Mouse (Mus musculus): ENCODE measurements at regions not wholly inside any gene's neighbourhood (a gene's known extent, or its start where the extent isn't known, plus 50 kb on each side); places are given as distances from the start of the nearest gene placed in this dataset.

- peaks cover 6% of the 10 kb centered on the region for H3K27me3 ChIP-seq (replicated peaks)
- in situ Hi-C loops (cut with MboI; ENCODE audit: low pct_ligation_motif_present, low pct_unique_long_range_greater_than_20kb, low sequenced_read_pairs) (no loop called here), dilution Hi-C loops (cut with MboI; ENCODE audit: extremely low pct_ligation_motif_present, extremely low pct_unique_long_range_greater_than_20kb, low sequenced_read_pairs) (no loop called here)
- TF ChIP-seq MXI1 (IDR thresholded peaks at IDR 0.05; ENCODE audit: low read depth, low read length) (no peak), NRF1 (IDR thresholded peaks at IDR 0.05; ENCODE audit: low read depth, low read length) (no peak), ZMIZ1 (IDR thresholded peaks at IDR 0.05; ENCODE audit: low read depth, low read length) (no peak), ZNF384 (IDR thresholded peaks at IDR 0.05; ENCODE audit: low read depth, low read length) (no peak), CHD2 (IDR thresholded peaks at IDR 0.05; ENCODE audit: low read length) (no peak), SMC3 (IDR thresholded peaks at IDR 0.05; ENCODE audit: low read depth, low read length) (no peak), ZC3H11A (IDR thresholded peaks at IDR 0.05; ENCODE audit: low read depth, low read length) (no peak), KAT2A (IDR thresholded peaks at IDR 0.05; ENCODE audit: insufficient replicate concordance, low read length) (no peak), USF2 (conservative IDR thresholded peaks at IDR 0.05; ENCODE audit: low read depth, low read length) (no peak), E2F4 (IDR thresholded peaks at IDR 0.05; ENCODE audit: insufficient replicate concordance, low read depth, low read length) (no peak), MAX (IDR thresholded peaks at IDR 0.05; ENCODE audit: low read length) (no peak), ZKSCAN1 (IDR thresholded peaks at IDR 0.05; ENCODE audit: borderline replicate concordance, low read depth, low read length) (no peak), ELF1 (IDR thresholded peaks at IDR 0.05; ENCODE audit: low read depth, low read length) (no peak), NELFE (IDR thresholded peaks at IDR 0.05; ENCODE audit: low read depth, low read length) (no peak), POLR2A (IDR thresholded peaks at IDR 0.05; ENCODE audit: low read depth, low read length) (no peak), MAZ (IDR thresholded peaks at IDR 0.05; ENCODE audit: low read depth, low read length) (no peak), TBP (conservative IDR thresholded peaks at IDR 0.05; ENCODE audit: low read depth, low read length) (no peak), MAFK (IDR thresholded peaks at IDR 0.05; ENCODE audit: insufficient replicate concordance, low read length) (no peak)
- no peak for DNase-seq (ENCODE audit: extremely low read depth)
- no peaks in the 10 kb centered on the region for H3K36me3 ChIP-seq (replicated peaks in 1 of 2; ENCODE audit: control insufficient read depth in 1 of 2, insufficient read depth in 1 of 2, low read length in 1 of 2)
- H3K4me3 ChIP-seq (replicated peaks in 1 of 3; ENCODE audit: low read depth in 2 of 3, low read length in 2 of 3, poor library complexity in 1 of 3), result no peak overlapping the region
- no peak overlapping the region for H3K27ac ChIP-seq (ENCODE audit: insufficient read depth, low read depth)
- H3K4me1 ChIP-seq (ENCODE audit: control insufficient read depth in 1 of 2, insufficient read depth in 2 of 2), result no peaks in the 10 kb centered on the region
- H3K79me2 ChIP-seq (replicated peaks; ENCODE audit: control insufficient read depth, extremely low read depth, insufficient read depth, poor library complexity, severe bottlenecking), result no peaks in the 10 kb centered on the region
- H3K4me2 ChIP-seq (ENCODE audit: insufficient read depth, low read depth, poor library complexity, severe bottlenecking), result no peak overlapping the region
- H3K9ac ChIP-seq (ENCODE audit: insufficient read depth, low read depth), result no peak overlapping the region
- H3K9me3 ChIP-seq (replicated peaks; ENCODE audit: low read length), result peaks cover 5% of the 10 kb centered on the region
Measured at GRCm38 (mm10) chr5:147794711-147795532, 65.3 kb upstream of the Pomp start.

GRCm38 (mm10) chr5:147793059-147793458, 67.2 kb upstream of the Pomp start:
- DNase-seq (ENCODE audit: extremely low read depth), result no peak
- peaks cover 5% of the 10 kb centered on the region for H3K9me3 ChIP-seq (replicated peaks; ENCODE audit: low read length)
- dilution Hi-C loops (cut with MboI; ENCODE audit: extremely low pct_ligation_motif_present, extremely low pct_unique_long_range_greater_than_20kb, low sequenced_read_pairs) (no loop called here), in situ Hi-C loops (cut with MboI; ENCODE audit: low pct_ligation_motif_present, low pct_unique_long_range_greater_than_20kb, low sequenced_read_pairs) (no loop called here)
- TF ChIP-seq RCOR1 (conservative IDR thresholded peaks at IDR 0.05; ENCODE audit: low read depth, low read length), result no peak
- TF ChIP-seq SMC3 (IDR thresholded peaks at IDR 0.05; ENCODE audit: low read depth, low read length), result no peak
- TF ChIP-seq MAZ (IDR thresholded peaks at IDR 0.05; ENCODE audit: low read depth, low read length), result no peak
- TF ChIP-seq USF2 (conservative IDR thresholded peaks at IDR 0.05; ENCODE audit: low read depth, low read length), result no peak
- TF ChIP-seq BHLHE40 (IDR thresholded peaks at IDR 0.05; ENCODE audit: low read depth, low read length), result no peak
- no peak overlapping the region for H3K27ac ChIP-seq (ENCODE audit: insufficient read depth, low read depth)
- H3K4me1 ChIP-seq (ENCODE audit: control insufficient read depth in 1 of 2, insufficient read depth in 2 of 2), result no peaks in the 10 kb centered on the region
- no peak overlapping the region for H3K9ac ChIP-seq (ENCODE audit: insufficient read depth, low read depth)
- H3K4me2 ChIP-seq (ENCODE audit: insufficient read depth, low read depth, poor library complexity, severe bottlenecking), result no peak overlapping the region
- no peak overlapping the region for H3K4me3 ChIP-seq (replicated peaks in 1 of 3; ENCODE audit: low read depth in 2 of 3, low read length in 2 of 3, poor library complexity in 1 of 3)
- peaks cover 6% of the 10 kb centered on the region for H3K27me3 ChIP-seq (replicated peaks)
- no peaks in the 10 kb centered on the region for H3K36me3 ChIP-seq (replicated peaks in 1 of 2; ENCODE audit: control insufficient read depth in 1 of 2, insufficient read depth in 1 of 2, low read length in 1 of 2)
- no peaks in the 10 kb centered on the region for H3K79me2 ChIP-seq (replicated peaks; ENCODE audit: control insufficient read depth, extremely low read depth, insufficient read depth, poor library complexity, severe bottlenecking)
